Mouse (Mus musculus): ENCODE results near the gene Chpf2. TPM values are rescaled to one million over a fixed set of nuclear protein-coding genes. Genes with fewer than 3 reads are reported as not detected.

Chpf2 gene
- polyA plus RNA-seq (2012; fragmentation: generic; extraction: Trizol), result 37.7 TPM
- long read RNA-seq, experiment 1, transcript Chpf2-202 (4 exons, 3,715 nt), result major isoform, 6 of 12 reads
- long read RNA-seq, experiment 1, partial matches to known transcripts, result 2 of 12 reads
- long read RNA-seq, experiment 1, other reads (novel, unspliced or antisense), result 4 of 12 reads
- long read RNA-seq, experiment 2, transcript Chpf2-202 (4 exons, 3,715 nt), result major isoform, 172 of 194 reads
- long read RNA-seq, experiment 2, partial matches to known transcripts, result 7 of 194 reads
- long read RNA-seq, experiment 2, other reads (novel, unspliced or antisense), result 15 of 194 reads

DNA sequence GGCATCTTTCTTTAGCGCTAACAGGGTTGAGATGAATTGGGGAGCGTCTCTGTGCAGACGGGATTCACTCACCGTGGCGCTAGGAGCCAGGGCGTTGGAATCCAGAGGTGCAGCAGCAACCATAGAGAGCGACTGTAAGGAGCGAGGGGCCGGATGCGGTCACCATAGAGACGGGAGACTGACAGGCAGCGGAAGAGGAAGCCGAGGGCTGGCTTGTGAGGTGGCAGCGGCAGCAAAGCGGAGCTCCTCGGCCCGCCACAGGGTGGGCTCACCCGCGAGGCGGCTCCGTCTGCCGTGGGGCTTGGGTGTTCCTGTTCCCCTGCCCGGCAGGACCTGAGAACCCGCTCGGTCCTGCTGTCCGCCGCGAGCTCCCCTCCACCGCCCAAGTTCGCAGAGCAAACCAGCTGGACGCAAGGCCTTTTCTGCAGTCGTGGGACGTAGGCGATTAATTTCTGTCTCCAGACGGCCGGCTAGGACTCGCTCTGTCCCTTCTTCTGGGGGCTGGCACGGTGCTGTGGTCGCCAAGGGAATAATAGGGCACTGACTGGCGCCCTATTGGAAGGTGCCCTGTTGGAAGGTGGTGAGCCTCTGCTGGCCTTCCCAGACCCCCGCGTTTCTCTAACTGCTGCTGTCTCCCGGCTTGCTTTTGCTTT is at the start of gene Chpf2:
Chpf2 (plus strand) TSS at position 195 of the 653 bp plus-strand sequence.
- peak within 1 kb of the TSS; percentile 84 for H3K4me3 ChIP-seq (ENCODE audit: insufficient read depth, poor library complexity, severe bottlenecking)
- H3K79me3 ChIP-seq (ENCODE audit: low read depth), result peaks cover 22% of the 10 kb centered on the region
- peaks cover 37% of the 10 kb centered on the region for H3K79me2 ChIP-seq (ENCODE audit: control insufficient read depth, insufficient read depth)
- H3ac ChIP-seq (ENCODE audit: control insufficient read depth, insufficient read length, low read depth), result peak within 1 kb of the TSS; percentile 82
- peaks cover 24% of the 10 kb centered on the region for H3K36me3 ChIP-seq (ENCODE audit: control insufficient read depth, insufficient read depth)
- no peaks in the 10 kb centered on the region for H3K27me3 ChIP-seq (ENCODE audit: control insufficient read depth, insufficient read depth, insufficient read length)
- TF ChIP-seq CEBPB (IDR thresholded peaks at IDR 0.05; ENCODE audit: low read depth) (no peak), USF1 (IDR thresholded peaks at IDR 0.05; ENCODE audit: low read depth) (no peak), MYOD1 (IDR thresholded peaks at IDR 0.05; ENCODE audit: control insufficient read depth, insufficient read length, low read depth) (no peak), CTCF (IDR thresholded peaks at IDR 0.05; ENCODE audit: control insufficient read depth, insufficient read depth, insufficient read length) (no peak), MYOG (IDR thresholded peaks at IDR 0.05; ENCODE audit: control insufficient read depth, extremely low read depth, insufficient read length) (no peak), MAX (IDR thresholded peaks at IDR 0.05) (no peak), FOSL1 (IDR thresholded peaks at IDR 0.05; ENCODE audit: insufficient read depth, low read length, poor library complexity, severe bottlenecking) (no peak)

DNA sequence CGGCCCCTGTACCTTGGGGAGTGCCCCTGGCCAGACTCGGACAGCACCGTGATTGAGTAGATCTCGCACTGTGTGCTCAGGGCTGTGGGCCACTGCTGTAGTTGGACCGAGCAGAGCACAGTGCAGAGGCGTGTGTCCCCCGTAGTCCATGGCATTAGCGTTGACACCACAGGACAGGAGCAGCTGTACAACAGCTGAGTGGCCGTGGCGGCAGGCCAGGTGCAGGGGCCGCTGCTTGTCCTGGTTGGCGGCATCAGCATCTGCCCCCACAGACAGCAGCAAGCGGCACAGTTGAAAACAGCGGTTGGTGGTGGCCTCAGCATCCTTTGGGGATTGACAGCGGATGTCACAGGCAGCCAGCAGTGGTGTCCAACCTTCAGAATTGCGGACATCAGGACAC is 48.9 kb upstream of the Chpf2 start:
- Histone ChIP-seq H3K27me3 (ENCODE audit: control insufficient read depth, insufficient read depth, insufficient read length) (peaks cover 63% of the 10 kb centered on the region), H3K79me2 (ENCODE audit: control insufficient read depth, insufficient read depth) (no peaks in the 10 kb centered on the region), H3K36me3 (ENCODE audit: control insufficient read depth, insufficient read depth) (no peaks in the 10 kb centered on the region), H3ac (ENCODE audit: control insufficient read depth, insufficient read length, low read depth) (no peak overlapping the region), H3K79me3 (ENCODE audit: low read depth) (no peaks in the 10 kb centered on the region), H3K4me3 (ENCODE audit: insufficient read depth, poor library complexity, severe bottlenecking) (no peak overlapping the region)
- TF ChIP-seq FOSL1 (IDR thresholded peaks at IDR 0.05; ENCODE audit: insufficient read depth, low read length, poor library complexity, severe bottlenecking) (no peak), MYOD1 (IDR thresholded peaks at IDR 0.05; ENCODE audit: control insufficient read depth, insufficient read length, low read depth) (no peak), CTCF (IDR thresholded peaks at IDR 0.05; ENCODE audit: control insufficient read depth, insufficient read depth, insufficient read length) (no peak), USF1 (IDR thresholded peaks at IDR 0.05; ENCODE audit: low read depth) (no peak), MYOG (IDR thresholded peaks at IDR 0.05; ENCODE audit: control insufficient read depth, extremely low read depth, insufficient read length) (no peak), CEBPB (IDR thresholded peaks at IDR 0.05; ENCODE audit: low read depth) (no peak), MAX (IDR thresholded peaks at IDR 0.05) (no peak)

GRCm38 (mm10) chr5:24539571-24540296 is 46.8 kb upstream of the Chpf2 start:
- Histone ChIP-seq H3K36me3 (ENCODE audit: control insufficient read depth, insufficient read depth) (no peaks in the 10 kb centered on the region), H3K4me3 (ENCODE audit: insufficient read depth, poor library complexity, severe bottlenecking) (no peak overlapping the region), H3K79me3 (ENCODE audit: low read depth) (no peaks in the 10 kb centered on the region), H3K27me3 (ENCODE audit: control insufficient read depth, insufficient read depth, insufficient read length) (peaks cover 52% of the 10 kb centered on the region), H3K79me2 (ENCODE audit: control insufficient read depth, insufficient read depth) (no peaks in the 10 kb centered on the region), H3ac (ENCODE audit: control insufficient read depth, insufficient read length, low read depth) (no peak overlapping the region)
- no peak for TF ChIP-seq USF1 (IDR thresholded peaks at IDR 0.05; ENCODE audit: low read depth)
- TF ChIP-seq MYOD1 (IDR thresholded peaks at IDR 0.05; ENCODE audit: control insufficient read depth, insufficient read length, low read depth), result no peak

DNA sequence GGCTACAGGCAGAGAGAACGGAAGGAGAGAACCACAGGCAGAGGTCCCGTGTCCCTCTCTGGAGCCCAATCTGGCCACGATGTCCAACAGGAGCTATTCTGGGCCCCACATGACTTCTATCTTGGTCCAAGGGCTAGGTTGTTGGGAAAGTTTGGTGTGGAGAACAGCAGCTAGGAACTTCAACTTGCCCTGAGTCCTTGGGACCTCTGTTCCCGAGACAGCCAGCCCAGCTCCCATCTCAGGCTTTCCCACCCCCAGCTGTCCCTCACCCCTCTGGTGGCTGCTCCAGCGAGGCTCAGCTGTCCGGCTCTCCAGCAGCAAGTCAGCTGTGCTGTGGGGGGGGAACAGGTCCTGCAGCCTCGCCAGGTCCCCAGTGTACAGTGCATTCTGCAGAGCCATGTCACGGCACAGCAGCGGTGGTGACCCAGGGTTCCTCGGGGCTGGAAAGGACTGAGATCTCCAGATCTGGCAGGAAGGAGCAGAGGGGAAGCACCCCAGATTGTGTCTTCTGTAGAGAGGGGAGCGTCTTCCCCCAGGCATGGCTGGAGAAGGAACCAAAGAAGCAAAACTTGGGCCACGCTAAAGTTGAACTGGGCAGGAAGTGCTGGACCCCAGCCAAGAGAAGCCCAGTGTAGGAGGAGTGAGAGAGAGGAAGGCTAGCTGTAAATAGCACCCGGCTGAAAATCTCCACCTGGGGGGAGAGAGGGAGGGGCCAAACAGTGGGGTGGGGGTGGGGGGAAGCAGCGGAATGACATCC is 46.0 kb upstream of the Chpf2 start, which contains the start of gene Asb10:
Asb10 (minus strand) TSS at position 592 of the 757 bp plus-strand sequence.
- Histone ChIP-seq H3K27me3 (ENCODE audit: control insufficient read depth, insufficient read depth, insufficient read length) (peaks cover 50% of the 10 kb centered on the region), H3K36me3 (ENCODE audit: control insufficient read depth, insufficient read depth) (no peaks in the 10 kb centered on the region), H3K79me3 (ENCODE audit: low read depth) (no peaks in the 10 kb centered on the region), H3ac (ENCODE audit: control insufficient read depth, insufficient read length, low read depth) (no peak within 1 kb of the TSS), H3K4me3 (ENCODE audit: insufficient read depth, poor library complexity, severe bottlenecking) (no peak within 1 kb of the TSS), H3K79me2 (ENCODE audit: control insufficient read depth, insufficient read depth) (no peaks in the 10 kb centered on the region)
- TF ChIP-seq USF1 (IDR thresholded peaks at IDR 0.05; ENCODE audit: low read depth) (no peak), MYOD1 (IDR thresholded peaks at IDR 0.05; ENCODE audit: control insufficient read depth, insufficient read length, low read depth) (no peak), CTCF (IDR thresholded peaks at IDR 0.05; ENCODE audit: control insufficient read depth, insufficient read depth, insufficient read length) (no peak), MAX (IDR thresholded peaks at IDR 0.05) (no peak), CEBPB (IDR thresholded peaks at IDR 0.05; ENCODE audit: low read depth) (no peak)

GRCm38 (mm10) chr5:24541144-24541569 is 45.4 kb upstream of the Chpf2 start:
- Histone ChIP-seq H3K36me3 (ENCODE audit: control insufficient read depth, insufficient read depth) (no peaks in the 10 kb centered on the region), H3K4me3 (ENCODE audit: insufficient read depth, poor library complexity, severe bottlenecking) (no peak overlapping the region), H3ac (ENCODE audit: control insufficient read depth, insufficient read length, low read depth) (no peak overlapping the region), H3K79me2 (ENCODE audit: control insufficient read depth, insufficient read depth) (no peaks in the 10 kb centered on the region), H3K27me3 (ENCODE audit: control insufficient read depth, insufficient read depth, insufficient read length) (peaks cover 48% of the 10 kb centered on the region), H3K79me3 (ENCODE audit: low read depth) (no peaks in the 10 kb centered on the region)
- TF ChIP-seq USF1 (IDR thresholded peaks at IDR 0.05; ENCODE audit: low read depth), result no peak
- no peak for TF ChIP-seq MYOD1 (IDR thresholded peaks at IDR 0.05; ENCODE audit: control insufficient read depth, insufficient read length, low read depth)
- TF ChIP-seq MAX (IDR thresholded peaks at IDR 0.05), result no peak
- TF ChIP-seq CTCF (IDR thresholded peaks at IDR 0.05; ENCODE audit: control insufficient read depth, insufficient read depth, insufficient read length), result no peak
- TF ChIP-seq MYOG (IDR thresholded peaks at IDR 0.05; ENCODE audit: control insufficient read depth, extremely low read depth, insufficient read length), result no peak
- no peak for TF ChIP-seq FOSL1 (IDR thresholded peaks at IDR 0.05; ENCODE audit: insufficient read depth, low read length, poor library complexity, severe bottlenecking)
- no peak for TF ChIP-seq CEBPB (IDR thresholded peaks at IDR 0.05; ENCODE audit: low read depth)
